Mouse (Mus musculus) liver, adult 2 months (tissue): ENCODE data around the gene Hmgcs1.

Experiments
- CTCF ChIP-seq: fragments of 200-500 bp; IDR thresholded peaks from 2 replicates; pipeline ENCODE4 v1.5.1; 2011; ENCODE audit warnings: low read depth, low read length, control low read depth
- POLR2A ChIP-seq: fragments of 200-500 bp; IDR thresholded peaks from 2 replicates; pipeline ENCODE4 v1.6.1; 2011; ENCODE audit warnings: low read length, control low read depth; ENCODE audit not compliant: insufficient read depth; ENCODE audit errors: extremely low read depth

- no peak for TF ChIP-seq CTCF
- TF ChIP-seq POLR2A = no peak
Measured at GRCm38 (mm10) chr13:119729406-119729805, 39.2 kb downstream of the Hmgcs1 start.
